Mouse (Mus musculus): ENCODE results near the gene Slk.
A peak's percentile ranks its signal among the peaks of the same experiment; 100 is the strongest.

Slk gene

DNA sequence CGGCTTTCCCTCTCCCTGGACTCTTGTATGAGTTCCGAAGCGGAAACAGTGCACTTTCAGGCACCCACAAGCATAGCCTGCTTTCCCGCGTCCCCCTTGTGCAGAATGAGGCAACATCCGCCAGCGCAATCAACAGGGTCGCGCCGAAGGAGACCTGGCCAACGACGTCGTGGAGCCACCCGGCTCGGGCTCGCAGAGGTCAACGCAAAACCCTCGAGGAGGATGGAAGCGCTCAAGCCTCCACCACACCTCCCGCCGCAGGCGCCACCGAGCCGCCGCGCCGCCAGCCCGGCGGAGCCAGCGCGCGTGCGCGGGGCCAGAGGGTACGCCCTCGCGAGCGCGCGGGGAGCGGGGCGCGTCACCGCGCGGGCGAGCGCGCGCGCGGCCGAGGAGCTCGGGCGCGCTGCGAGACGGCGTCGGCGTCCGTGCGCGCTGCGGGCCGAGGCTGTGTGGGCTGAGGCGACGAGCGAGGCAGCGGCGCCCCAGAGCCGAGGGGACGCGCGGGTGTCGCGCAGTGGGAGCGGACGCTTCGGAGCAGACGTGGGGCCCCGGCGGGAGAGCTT lies at the start of gene Slk:
TSS of gene Slk (plus strand) at position 454 of the 563 bp plus-strand sequence.
- peak; percentile 81 to 84 for DNase-seq (ENCODE audit: low spot score in 2 of 2)

DNA sequence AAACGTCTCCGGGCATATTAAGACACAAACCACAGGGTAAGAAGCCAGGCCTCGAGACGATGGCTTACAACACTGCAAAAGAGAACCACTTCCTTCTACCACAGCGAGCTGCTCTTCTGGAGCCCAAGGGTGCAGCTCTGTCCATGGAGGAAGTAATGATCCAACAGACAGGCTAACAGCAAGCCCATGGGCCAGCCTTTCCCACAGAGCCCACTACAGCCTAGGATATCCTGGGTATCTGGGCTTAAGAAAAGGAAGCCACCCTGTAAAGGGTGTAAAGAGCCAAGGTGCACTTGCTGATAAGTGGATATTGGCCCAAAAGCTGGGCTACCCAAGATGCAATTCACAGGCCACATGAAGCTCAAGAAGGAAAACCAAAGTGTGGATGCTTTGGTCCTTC lies 48.2 kb upstream of the Slk start:
- DNase-seq (ENCODE audit: low spot score in 2 of 2) = no peak

GRCm38 (mm10) chr19:47532449-47532848 lies 47.0 kb upstream of the Slk start:
- no peak for DNase-seq (ENCODE audit: low spot score in 2 of 2)

DNA sequence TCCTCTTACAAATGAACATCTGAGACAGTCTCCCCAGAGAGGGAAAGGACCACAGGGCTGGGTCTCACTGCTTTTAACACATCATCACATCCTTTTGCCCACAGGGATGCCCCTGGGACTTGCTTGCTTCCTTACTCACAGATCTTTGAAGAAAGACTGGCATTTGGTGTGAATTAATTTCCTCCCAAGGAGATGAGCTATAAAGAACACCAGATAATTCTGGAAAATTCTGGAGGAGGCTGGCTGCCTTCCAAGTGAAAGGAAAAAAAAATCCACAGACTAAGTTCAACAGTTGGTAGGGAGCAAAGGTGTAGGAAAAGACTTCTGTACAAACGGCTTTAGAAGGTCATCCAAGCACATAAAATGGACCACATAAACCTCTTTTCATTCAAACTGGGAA lies 45.3 kb upstream of the Slk start:
- peak; percentile 70 to 72 for DNase-seq (ENCODE audit: low spot score in 2 of 2)

DNA sequence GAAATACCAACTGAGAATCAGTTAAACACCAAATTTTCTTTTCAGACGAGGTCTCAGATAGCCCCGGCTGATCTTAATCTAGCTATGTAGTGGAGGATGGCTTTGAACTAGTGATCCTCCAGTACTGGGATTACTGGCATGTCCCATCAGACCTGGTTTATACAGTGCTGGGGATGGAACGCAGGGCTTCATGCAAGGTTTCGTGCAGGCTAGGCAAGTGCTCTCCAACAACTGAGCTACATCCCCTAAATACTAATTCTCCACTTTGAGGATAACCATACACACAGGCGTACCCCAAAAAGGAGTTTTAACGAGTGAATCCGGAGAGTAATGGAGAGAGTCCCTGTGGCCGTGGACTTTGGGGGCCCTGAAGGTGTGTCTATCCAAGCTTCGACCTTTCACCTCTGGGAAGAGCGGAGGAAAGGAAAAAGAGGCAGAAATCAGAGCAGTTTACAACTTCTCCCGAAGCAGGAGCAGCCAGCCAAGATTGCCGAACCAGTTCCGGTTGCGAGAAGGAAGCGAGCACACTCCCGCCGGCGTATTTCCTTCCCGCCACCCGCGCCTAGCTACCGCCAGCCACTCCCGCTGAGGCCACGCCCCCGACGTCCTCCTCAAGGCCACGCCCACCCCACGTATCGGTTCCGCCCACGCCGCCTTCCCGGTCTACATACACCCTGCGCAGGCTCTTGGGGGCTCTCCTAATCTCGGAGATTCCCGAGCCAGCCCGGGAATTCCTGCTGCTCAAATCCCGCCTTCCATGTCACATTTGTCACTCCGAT lies 42.8 kb upstream of the Slk start:
- peak; percentile 99 for DNase-seq (ENCODE audit: low spot score in 2 of 2)

DNA sequence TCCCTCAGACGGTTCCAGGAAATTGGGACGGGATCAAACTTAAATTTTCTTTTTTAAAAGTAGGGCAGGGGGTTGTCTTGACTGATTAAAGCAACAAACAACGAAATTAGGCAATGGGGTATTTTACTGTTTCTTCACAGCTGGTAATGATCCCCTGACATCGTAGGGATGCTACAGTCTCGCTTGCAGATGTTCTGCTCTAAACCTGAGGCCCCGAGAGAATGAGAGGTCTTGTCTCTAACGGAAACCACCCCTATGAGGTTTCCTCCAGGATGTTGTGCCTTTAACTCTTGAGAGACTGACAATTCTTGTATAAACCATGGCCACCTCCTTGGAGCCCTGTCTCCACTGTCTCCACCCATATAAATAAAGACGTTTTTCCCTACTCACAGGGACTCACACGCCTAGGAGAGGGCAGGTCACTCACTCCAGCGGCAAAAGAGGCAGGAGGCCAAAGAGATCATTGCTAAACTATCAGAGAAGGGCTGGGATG lies 42.1 kb upstream of the Slk start, which contains the start of gene Stn1:
TSS of gene Stn1 (minus strand) at position 208 of the 493 bp plus-strand sequence.
- no peak for DNase-seq (ENCODE audit: low spot score in 2 of 2)

DNA sequence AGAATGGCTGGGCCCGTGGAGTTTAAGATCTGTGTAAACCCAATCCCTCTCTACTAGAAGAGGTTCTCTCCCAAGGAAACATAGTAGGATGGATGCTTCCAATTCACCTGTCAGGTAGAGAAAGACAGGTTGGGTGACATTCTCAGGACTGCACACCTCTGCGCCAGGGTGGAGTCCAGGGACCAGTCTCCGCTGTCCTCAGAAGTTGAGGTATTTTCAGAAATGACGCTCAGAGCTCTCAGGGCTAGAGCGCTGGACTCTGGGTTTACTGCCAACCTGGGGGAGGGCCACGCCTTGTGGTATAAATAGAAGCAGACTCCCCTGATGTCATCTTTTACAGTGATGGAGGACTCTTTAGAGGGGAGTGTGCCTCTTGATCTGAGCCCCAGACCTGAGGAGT lies 41.6 kb upstream of the Slk start:
- no peak for DNase-seq (ENCODE audit: low spot score in 2 of 2)

GRCm38 (mm10) chr19:47538801-47539200 lies 40.7 kb upstream of the Slk start:
- no peak for DNase-seq (ENCODE audit: low spot score in 2 of 2)

DNA sequence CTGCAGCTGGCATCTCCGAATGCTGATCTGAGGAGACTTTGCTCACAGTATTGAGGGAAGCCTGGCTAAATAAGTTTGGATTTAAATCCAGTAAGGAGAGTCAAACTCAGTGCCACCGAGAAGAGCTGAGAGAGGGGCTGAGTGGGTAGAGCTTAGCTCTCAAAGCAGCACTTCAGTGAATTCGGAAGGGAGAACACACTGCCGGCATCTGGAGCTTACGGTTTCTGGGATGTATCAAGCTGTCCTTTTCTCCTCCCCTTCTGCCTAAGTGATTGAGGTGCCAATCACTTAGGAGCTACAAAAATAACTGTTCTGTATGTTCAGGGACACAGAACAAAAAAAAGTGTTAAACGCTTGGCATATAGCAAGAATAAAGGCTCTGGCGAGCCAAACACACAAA lies 37.0 kb upstream of the Slk start:
- peak; percentile 41 to 66 for DNase-seq (ENCODE audit: low spot score in 2 of 2)

- DNase-seq (ENCODE audit: low spot score in 2 of 2) = no peak
These were observed 34.4 kb upstream of the Slk start for GRCm38 (mm10) chr19:47545055-47545454.

GRCm38 (mm10) chr19:47545528-47545927 lies 34.0 kb upstream of the Slk start:
- DNase-seq (ENCODE audit: low spot score in 2 of 2) = peak; percentile 36 to 43

DNA sequence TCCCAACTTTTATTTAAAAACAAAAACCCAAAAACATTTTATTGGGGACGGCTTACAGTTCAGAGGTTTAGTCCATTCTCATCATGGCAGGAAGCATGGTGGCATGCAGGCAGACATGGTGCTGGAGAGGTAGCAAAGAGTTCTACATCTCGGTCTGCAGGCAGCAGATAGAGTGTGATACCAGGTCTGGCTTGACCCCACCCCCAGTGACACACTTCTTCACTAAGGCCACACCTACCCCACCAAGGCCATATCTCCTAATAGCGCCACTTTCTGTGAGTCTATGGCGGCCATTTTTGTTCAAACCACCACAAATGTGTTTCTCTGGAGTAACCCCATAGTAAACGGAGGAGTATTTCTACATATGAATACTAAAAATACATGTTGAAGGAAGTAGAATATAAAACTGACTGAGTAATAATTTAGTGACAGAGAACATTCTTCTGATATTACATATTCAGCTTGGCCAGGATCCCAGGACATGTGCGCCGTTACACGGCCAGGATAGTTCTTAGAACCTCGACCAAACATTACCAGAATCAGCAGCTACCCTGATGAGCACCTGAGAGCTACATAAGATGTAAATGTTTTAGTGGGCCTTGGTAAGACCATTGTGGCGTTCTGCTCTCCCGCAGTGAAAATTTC lies 30.9 kb upstream of the Slk start:
- DNase-seq (ENCODE audit: low spot score in 2 of 2) = no peak

DNA sequence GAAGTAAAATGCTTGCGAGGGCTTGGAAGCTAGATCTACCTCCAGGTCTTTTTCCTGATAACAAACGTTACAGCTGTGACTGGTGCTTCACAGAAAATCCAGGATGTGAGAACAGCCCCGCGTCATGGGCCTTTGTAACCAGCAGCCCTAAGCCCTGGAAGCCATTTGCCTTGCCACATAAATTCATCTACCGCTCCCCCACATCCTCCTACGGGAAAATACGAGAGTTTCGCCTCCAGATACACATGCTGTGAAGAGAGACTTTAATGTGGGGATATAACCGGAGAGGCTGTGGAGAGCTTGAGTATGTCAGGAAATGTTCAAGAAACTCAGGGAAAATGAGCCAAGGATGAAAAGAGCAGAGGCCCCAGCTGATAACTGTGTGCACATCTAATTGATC lies 30.3 kb upstream of the Slk start:
- DNase-seq (ENCODE audit: low spot score in 2 of 2) = no peak

DNA sequence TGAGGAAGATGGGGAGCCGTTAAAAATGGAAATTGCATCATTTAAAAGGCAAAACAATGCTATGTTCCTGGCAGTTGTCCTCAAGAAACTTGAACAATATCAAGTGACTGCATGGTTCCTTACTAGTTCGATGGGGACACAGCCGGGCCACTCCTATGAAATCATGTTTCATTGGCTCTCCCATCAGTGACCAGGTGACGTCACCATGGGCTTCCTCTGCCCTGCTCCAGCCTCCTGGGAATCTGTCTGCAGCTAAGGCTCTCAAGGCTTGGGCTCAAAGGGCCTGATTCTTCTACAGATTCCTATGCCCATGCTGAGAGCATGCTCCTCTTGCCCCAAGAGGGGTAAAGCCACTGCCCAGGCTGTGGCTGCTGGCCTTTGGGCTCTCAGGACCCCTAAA lies 29.9 kb upstream of the Slk start:
- DNase-seq (ENCODE audit: low spot score in 2 of 2) = no peak

- no peak for DNase-seq (ENCODE audit: low spot score in 2 of 2)
These were observed 20.3 kb upstream of the Slk start for GRCm38 (mm10) chr19:47559145-47559544.

GRCm38 (mm10) chr19:47559751-47560512 lies 19.5 kb upstream of the Slk start:
- peak in 1 of 2 experiments; percentile 54 for DNase-seq (ENCODE audit: low spot score in 2 of 2)

- DNase-seq (ENCODE audit: low spot score in 2 of 2) = no peak
These were observed 18.8 kb upstream of the Slk start for GRCm38 (mm10) chr19:47560544-47561161.

DNA sequence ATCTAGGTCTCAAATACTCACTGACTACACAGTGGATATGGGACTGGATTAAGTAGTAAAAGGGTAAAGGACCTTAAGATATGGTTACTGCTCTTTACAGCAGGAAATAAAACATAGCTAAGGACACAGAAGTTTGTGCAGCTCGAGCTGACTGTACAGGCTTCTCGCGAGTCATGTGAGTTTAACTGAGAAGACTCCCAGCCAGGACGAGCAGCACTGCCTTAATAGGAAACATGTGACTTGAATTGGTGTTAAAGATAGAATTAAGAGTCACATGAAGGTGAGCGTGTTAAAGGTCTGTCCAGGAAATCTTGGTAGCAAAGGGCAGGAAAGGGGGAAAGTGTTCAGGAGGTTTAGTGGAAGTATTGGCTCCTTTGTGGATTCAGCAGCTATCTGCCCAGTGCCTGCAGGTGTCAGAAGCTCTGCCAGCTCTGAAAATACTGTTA lies 17.5 kb upstream of the Slk start:
- DNase-seq (ENCODE audit: low spot score in 2 of 2) = no peak

GRCm38 (mm10) chr19:47563715-47564114 lies 15.8 kb upstream of the Slk start:
- DNase-seq (ENCODE audit: low spot score in 2 of 2) = no peak

DNA sequence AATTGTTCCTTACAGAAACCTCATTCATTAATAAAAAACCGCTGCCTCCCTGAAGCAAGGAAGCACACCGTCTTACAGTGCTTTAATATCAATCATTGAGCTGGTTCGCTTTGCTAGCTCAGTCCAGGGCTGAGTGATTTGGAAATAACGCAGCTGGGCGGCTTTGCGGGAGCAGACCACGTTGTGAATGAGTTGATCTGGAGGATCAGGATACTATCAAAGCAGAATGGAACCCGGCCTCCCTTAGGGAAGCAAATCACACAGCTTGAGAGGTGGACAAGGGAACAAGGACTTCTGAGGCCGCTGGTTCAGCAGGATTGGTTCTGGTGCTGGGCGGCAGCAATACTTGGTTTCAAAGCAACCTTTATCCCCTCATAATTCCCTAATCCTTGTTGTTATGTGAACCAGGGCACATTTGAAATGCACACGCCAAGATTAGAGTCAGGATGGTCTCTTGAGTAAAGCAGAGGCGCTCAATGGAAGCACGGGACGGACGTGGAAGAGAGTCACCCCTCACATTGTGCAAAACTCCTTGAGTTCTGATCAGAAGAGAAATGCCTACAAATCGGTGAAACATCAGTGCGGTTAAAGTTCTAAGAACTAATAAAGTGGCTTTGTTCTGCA lies 14.3 kb upstream of the Slk start:
- no peak for DNase-seq (ENCODE audit: low spot score in 2 of 2)

GRCm38 (mm10) chr19:47565994-47566393 lies 13.5 kb upstream of the Slk start:
- DNase-seq (ENCODE audit: low spot score in 2 of 2) = no peak

Measured in right cerebral cortex, postnatal 10 days (tissue).